Mouse (Mus musculus) lung, postnatal 4 days (tissue): ENCODE data around the gene Vps29.
A peak's percentile ranks its signal among the peaks of the same experiment; 100 is the strongest.

Experiments used
- DNase-seq, 2 experiments: peaks; one replicate each; pipeline ENCODE4 v3.0.0; 2021

Vps29 gene

DNA sequence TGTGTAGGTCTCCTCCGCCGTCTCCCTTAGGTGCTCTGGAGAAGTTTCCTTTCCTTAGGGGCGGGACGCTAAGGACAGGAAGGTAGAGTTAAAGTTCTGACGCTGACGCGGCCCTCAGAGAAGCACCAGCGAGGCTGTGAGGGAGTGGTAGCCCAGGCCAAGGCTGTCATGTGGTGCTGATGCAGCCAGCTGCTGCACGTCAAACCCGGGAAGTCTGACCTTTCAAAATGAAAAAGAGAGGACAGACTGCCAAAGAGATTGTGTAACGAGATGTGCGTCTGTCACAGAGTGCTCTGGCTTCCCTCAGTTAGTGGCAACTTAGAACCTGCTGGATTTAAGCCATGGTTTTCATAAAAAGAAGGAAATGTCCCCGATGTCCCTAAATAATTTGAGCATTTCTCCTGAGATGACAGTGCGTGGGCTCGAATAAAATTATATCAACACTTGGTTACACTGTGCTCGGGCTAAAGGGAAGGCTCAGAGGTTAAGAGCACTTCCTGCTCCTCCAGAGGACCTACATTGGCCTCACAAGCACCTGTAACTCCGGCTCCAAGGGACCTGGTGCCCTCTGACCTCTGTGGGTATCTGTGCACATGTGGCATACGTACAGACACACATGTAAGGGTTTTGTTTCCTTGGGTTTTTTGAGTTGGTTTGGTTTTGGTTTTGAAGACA lies 46.6 kb downstream of the Vps29 start:
- peak; percentile 49 to 81 for DNase-seq

DNA sequence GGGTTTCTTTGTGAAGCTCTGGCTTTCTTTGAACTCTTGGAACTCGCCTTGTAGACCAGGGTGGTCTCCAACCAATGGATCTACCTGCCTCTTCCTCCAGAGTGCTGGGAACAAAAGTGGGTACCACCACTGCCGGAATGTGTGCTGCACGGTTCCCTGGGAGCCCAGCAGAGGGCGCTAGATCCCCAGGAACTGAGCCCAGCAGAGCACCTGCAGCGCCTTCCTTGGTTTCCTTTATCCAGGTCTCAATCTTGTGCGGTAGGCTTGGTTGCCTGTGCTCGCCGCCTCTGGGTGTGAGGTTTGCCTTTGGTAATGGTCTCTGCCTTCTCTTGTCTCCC lies 47.1 kb downstream of the Vps29 start:
- peak; percentile 59 to 77 for DNase-seq

DNA sequence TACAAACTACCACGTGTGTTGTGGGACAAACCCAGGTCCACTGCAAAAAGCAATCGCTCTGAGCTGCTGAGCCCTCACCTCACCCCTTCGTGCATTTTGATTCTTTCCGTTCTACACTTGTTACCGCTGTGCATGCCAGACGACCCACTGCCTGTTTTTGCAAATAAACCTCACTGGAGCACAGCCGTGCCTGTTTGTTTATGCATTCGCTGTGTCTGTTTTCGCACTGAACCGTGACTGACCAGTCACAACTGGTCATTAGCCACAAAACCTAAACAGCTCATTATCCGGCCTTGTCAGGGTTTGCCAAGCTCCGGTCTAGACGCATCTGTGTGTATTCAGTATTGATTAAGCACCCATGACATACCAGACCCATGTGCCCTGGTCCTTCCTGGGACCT lies 48.0 kb downstream of the Vps29 start:
- no peak for DNase-seq

DNA sequence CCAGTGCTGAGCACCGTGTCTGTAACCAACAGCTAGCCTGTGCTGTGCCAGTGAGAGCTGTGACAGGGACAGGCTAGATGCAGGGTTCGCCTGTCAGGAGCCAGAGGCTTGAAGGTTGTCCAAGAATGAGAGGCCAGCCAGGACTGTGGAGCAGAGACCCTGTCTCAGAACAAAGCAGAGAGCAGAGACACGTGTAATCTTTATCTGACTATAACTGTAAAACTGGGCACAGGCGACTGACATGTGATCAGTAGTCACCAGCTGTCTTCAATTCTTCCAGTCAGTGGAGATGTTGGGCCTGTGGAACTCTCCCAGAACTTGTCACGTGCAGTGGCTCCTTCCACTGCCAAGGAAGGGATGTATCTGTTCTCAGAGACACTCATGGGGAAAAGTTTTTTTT lies 48.6 kb downstream of the Vps29 start:
- DNase-seq, result peak in 1 of 2 experiments; percentile 77

DNA sequence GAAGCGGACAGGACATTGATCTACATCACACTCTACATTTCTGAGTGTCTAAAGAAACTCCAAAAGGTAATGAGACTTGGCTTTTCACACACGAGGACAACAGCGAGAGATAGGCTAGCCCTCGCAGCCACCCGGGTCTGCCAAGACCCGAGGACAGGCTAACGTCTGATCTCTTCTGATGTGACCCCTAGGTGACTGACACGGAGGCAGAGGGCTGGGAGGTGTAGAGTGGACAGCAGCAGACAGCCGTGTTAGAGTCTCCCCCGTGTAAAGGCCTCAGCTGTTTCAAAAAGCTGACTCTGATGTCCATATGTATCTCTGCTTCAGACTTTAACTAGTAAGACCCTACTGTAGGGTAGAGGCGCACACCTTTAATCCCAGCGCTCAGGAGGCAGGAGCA lies 49.2 kb downstream of the Vps29 start:
- no peak for DNase-seq

DNA sequence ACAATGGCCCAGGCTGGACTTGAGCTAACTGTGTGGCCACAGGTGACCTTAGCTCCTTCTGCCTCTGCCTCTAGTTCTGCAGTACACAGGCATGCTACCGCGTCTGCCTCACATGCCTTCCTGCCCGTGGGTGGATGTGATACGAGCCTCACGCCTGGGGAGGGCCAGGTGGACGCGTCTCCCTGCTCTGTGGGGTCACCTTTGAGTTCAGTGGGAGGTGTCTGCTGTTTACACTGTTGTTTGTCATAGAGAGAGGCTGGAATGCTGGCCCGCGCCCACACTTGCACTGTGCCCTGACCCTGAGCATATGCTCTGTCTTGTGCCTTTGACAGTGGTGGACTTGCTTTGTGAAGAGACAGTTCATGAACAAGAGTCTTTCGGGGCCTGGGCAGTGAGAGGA lies 51.4 kb downstream of the Vps29 start:
- DNase-seq, result no peak

DNA sequence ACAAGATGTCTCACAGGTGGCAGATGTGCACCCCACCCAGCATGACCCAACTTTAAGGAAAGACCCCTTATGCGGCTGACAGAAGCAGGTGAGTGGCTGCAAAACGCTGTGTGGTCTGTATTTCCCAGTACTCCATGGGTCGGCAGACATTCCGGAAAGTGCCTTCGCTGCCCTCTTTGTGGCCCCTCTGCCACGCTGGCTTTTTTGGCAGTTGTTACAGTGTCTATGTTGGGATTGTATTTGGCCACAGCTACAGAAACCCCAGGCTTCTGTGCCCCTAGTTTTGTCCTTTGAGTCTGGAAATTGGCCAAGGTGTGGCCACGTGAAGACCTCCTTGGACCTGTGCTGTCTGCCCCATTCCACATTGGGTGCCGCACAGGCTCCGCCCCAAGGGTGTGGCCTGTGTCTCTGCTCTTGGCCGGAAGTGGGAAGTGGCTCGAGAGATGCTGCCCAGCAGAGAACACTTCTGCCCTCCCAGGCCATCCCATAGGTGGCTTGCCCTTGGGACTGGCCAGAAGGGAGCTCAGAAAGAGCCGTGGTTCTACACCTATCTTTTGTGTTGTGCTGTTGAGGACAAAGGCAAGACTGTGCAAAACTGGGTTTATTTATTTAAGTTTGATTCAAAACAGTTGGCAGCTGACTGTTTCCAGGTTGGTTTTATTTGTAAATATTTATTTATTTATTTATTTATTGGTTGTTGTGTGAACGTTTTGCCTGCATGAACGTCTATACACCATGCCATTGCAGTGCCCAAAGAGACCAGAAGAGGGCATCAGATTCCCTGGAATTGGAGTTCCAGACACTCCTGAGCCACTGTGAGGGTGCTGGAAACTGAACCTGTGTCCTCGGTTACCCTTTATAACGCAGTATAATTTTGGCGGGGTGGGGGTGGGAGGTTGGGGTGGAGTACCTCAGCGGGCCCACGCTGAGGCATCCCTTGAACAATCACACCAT lies 55.8 kb downstream of the Vps29 start:
- no peak for DNase-seq

DNA sequence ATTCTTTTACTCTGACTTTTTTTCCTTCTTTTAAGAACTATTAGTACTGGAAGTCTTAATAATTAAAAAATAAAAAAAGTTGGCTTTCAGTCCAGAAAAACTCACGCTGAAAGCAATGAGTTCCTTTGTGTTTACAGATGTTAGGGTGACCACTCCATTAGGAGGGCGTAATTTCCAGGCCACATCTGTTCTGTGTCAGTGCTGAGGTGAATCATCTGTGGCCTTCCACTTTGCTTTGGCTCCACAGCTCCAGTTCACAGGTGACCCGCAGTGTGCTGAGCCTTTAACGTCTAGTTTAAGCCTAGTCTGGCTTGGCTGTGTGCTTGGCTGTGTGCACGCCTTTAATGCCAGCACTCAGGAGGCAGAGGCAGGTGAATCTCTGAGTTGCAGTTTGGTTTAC lies 57.7 kb downstream of the Vps29 start:
- no peak for DNase-seq

DNA sequence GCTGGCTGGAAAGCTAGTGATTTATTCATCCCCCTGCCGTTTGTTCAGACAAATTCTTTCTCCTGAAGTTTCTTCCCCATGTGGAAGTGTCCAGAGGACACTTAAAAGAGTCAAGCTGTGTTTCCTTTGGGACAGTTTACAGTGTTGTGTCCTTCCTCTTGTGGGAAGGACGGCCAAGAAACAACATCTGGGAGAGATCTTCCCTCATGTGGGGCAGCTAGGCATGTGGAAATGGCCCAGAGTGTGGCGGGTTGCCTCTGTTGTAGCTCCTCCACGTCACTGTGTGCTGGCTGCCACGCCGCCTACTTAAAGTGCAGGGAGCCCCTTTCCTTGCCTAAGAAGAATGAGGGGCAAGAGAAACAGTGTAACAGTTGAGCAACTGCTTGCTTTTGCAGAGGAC lies 58.7 kb downstream of the Vps29 start:
- DNase-seq, result peak in 1 of 2 experiments; percentile 81

DNA sequence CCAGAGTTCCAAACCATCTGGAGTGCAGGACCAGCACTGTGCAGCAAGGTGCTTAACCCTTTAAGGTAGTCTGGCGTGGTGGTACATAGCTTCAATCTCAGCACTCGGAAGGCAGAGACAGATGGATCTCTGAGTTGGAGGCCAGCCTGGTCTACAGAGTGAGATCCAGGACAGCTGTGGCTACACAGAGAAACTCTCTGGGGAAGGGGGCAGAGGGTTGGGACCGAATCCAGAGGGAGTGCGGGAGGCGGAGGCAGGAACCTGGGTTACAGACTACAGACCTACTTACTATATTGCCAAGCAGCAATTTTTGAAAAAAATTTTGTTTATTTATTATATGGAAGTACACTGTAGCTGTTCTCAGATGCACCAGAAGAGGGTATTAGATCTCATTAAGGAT lies 60.2 kb downstream of the Vps29 start:
- no peak for DNase-seq
